Mouse (Mus musculus): ENCODE measurements around the gene Ppp2r2c.

The Ppp2r2c gene

GRCm38 (mm10) chr5:36898415-36899109 is 30.2 kb downstream of the Ppp2r2c start:
- DNase-seq, result no peak

DNA sequence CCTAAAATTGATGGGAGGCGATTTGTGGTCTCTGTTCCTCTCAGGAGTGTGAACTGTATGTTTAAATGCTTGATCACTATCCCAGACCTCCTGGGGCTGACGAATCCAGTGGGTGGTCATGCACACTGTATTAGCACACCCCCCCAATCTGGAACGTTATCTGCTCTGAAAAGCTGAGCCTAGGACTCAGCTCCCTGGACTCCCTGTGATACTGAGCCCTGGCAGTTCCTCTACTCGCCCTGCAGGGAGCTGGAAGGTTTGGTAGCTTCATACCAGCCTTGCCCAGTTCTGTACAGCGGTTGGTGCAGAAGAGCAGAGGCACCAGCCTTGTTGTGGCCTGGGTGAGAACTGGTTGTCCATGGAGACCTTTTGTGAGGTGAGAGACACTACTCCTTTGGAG is 31.1 kb downstream of the Ppp2r2c start:
- no peak for DNase-seq

DNA sequence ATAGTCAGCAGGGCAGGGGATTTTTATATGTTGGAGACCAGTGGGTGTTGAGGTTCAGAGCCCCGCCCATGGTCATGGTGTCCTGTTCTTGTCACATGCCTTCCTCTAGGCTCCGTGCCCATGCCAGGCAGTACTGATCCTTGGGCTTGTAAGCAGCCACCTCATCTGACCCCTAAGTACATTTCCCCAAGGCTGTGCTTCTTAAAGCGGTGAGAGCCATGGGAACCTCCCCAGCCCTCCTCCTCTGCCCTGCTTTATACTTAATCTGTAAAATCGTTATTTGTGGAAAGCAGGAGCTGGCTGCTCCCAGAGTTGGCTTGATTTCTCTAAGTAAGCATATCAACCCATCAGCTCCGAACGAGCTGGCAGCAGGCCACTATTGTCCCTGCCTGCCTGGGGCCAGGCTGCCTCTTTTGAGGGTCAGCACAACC is 31.9 kb downstream of the Ppp2r2c start:
- DNase-seq, result peak; percentile 8

DNA sequence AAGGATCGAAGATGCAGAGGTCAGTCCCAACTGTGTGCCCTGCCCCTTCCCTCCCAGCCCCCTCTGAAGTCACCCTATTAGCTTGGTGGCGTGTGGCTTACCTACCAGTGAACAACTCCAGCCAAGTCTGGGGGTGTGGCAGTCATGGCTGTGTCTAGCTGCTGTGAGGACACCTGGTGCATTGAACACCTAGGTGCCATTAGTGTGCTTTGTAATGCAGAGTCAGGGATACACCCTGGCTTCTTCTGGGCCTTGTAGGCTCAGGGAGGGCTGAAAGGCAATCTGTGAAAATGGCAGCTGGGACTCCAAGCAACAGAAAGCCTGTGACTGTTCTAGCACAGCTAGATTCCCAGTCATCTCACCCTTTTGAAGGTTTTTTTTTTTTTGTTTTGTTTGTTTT is 34.5 kb downstream of the Ppp2r2c start:
- DNase-seq, result no peak

GRCm38 (mm10) chr5:36904131-36904530 is 35.8 kb downstream of the Ppp2r2c start:
- DNase-seq, result no peak

DNA sequence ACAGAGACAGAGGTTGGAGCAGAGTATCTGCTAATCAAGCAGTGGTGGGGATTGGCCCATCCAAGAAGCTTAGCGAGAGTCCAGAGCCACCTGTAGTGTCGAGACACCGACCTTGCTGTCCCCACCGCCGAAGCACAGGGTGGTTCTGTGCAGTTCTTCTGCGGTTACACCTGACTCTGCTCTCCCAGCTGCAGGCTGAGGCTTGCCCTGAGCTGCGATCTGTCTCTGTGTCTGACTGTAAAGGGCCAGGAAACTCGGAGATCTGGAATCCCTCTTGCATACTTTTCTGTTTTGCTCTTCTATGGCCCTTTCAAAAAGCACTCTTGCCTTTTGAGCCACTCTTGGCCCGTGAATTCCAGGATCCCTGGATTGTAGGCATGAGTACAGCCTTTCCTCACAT is 36.4 kb downstream of the Ppp2r2c start:
- no peak for DNase-seq

- DNase-seq, result no peak
These were observed 36.9 kb downstream of the Ppp2r2c start for GRCm38 (mm10) chr5:36905216-36905615.

DNA sequence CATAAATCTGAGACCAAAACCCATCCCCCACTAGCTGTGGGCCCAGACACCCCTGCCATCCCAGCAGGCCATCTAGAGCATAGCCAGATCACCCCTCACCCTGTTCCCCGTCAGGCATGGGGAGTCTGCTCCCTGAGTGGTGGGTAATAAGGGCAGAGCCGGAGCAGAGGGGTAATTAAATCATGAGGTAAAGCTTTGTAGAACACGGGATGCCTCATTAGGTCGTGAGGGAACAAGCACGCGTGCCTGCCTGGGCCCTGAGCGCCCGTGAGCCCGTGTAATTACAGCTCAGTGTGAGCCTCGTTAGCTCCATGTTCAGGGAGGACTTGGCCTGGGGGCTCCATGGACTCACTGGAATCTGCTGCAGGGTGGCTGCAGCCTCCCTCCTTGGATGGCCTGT is 39.4 kb downstream of the Ppp2r2c start:
- no peak for DNase-seq

GRCm38 (mm10) chr5:36909545-36909944 is 41.2 kb downstream of the Ppp2r2c start:
- DNase-seq, result no peak

- no peak for DNase-seq
These were observed 42.7 kb downstream of the Ppp2r2c start for GRCm38 (mm10) chr5:36910980-36911379.

DNA sequence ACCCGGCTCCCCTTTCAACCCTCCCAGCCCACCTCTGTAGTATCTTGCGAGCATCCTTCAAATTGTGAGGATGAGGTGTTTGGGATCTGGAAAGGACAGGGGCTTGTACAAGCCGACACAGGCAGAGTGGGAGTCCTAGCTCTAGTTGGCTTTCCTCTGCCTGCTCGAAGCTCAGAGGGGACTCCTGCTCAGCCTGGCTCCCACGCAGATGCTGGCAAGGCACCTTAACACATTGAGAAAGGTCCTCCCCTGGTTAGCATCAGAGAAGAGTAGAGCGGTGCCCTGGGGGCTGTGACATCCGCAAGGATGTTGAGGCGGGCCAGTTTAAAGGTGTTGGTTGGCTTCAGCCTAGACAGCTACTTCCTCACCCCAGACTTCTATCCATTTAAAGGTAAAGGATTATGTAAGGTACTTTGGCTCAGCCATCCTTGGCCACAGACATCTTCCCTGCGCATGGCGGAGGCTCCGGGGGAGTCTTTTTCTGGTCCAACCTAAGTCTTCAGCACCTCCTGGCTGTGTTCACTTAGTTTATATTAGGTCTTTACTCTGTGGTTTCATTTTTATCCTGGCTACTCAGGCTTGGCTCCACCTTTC is 43.5 kb downstream of the Ppp2r2c start:
- DNase-seq, result no peak

DNA sequence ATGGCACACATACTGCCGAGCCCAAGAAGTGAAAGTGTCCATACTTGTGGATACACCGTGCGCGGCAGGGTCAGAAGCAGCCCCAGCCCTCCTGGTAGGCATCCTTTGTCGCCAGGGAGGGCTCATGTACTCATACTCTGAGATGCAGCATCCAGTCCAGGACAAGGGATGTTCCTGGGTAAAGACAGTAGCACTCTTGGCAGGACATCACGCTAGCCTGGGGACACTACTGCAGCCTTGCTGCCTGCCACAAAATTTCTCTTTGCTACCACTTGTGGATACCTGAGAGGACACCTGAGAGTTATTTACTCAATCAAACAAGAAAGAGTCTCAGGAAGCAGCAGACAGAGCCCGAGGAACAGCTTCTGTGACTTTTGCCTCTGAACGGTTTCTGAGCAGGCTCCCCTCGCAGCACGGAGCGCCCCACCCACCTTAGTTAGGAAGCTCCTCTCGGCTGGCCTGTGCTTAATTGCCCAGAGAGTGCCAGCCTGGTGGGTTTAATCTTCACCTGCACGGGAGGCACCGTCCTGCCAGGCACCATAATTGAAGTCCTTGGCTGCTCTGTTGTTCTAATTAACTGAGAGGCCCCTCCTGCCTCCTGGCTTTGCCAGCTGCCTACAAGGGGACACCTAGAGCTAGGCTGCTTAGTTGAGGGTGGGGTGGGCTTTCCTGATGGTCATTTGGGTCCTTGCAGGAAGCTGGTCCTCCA is 44.4 kb downstream of the Ppp2r2c start:
- DNase-seq, result no peak

GRCm38 (mm10) chr5:36915256-36915655 is 46.9 kb downstream of the Ppp2r2c start:
- no peak for DNase-seq

DNA sequence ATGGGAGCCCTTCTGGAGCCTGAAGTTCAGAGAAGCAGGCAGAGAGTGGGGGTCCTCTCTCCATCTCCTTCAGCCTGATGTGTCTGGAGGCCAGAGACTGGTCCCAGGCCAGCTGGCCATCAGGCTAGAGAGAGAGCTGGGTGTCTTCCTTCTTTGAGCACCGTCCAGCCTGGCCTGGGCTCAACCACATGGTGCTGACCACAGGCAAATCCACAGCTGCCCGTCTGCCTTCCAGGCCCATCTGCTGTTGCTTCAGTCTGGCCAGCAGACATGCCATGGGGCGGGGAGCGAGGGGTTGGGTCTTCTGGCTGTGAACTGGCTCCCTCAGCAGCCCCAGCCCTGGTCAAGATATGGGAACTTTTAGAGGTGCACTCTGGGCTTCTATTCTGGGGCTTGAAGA is 48.3 kb downstream of the Ppp2r2c start:
- no peak for DNase-seq

DNA sequence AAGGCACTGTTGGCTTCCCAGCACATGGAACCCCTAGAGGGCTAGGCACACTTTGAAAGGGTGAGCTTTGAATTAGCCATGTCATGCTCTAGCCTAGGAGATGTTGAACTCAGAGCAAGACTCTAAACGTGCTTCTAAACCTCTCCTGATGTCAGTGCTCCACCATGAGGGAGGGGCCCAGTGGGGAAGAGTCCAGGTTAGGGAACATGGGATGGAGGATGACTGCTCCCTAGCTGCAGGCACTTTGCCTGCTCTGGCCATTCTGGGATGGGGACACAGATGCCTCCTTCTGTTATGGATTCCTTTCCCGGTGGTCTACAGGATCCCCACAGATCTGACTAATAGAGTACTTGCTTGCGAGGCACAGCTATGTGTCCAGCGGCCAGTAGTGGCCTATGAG is 48.9 kb downstream of the Ppp2r2c start:
- DNase-seq, result no peak

DNA sequence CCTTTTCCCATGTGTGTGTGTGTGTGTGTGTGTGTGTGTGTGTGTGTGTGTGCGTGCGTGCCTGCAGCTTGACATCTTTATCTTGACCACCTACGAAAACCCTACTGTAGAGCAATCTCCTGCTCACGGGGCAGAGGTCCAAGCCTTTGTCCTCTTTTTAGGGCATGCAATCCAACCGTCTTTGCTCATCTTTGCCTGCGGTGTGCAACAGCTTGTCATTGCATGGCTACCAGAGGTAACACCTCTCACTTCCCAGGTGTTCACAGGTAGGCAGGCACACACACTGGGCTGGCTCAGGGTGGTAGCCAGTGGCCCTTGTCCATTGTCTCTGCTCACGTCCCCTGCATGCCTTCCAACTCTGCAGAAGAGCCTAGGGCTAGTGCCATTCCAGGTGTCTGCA is 49.7 kb downstream of the Ppp2r2c start:
- no peak for DNase-seq

DNA sequence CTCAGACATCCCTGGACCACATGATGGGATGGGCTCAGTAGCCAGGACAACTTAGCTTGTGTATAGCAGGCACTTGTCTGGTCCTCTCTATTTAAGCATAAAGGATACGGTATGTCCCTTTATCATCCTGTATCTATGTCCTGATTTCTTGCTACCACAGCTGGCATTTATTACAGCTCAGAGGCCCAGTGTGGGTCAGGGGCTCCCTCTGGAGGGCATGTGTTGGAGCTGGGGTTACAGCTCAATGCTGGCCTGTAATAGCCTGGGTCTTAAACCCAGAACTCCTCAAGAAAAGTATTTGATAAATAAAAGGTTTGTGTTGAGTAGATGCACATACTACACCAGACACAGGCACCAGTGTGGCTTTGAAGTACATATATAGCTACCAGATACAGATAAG is 51.8 kb downstream of the Ppp2r2c start:
- no peak for DNase-seq

- no peak for DNase-seq
These were observed 53.6 kb downstream of the Ppp2r2c start for GRCm38 (mm10) chr5:36921871-36922270.

DNA sequence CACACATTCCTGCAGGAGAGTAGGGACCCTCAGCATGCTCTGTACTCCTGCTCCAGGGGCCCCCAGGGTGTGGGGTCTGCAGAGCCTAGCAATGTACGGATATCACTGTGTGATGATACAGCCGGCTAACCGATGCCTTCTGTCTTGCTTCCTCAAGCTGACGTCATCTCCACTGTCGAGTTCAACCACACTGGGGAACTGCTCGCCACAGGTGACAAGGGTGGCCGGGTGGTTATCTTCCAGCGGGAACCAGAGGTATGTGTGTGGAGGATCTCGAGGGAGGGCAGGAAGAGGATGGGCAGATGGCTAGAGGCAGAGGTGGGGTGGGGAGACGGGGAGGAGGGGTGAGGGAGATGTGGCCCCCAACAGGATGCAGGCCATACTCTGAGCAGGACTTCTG is 54.5 kb downstream of the Ppp2r2c start:
- DNase-seq, result no peak

DNA sequence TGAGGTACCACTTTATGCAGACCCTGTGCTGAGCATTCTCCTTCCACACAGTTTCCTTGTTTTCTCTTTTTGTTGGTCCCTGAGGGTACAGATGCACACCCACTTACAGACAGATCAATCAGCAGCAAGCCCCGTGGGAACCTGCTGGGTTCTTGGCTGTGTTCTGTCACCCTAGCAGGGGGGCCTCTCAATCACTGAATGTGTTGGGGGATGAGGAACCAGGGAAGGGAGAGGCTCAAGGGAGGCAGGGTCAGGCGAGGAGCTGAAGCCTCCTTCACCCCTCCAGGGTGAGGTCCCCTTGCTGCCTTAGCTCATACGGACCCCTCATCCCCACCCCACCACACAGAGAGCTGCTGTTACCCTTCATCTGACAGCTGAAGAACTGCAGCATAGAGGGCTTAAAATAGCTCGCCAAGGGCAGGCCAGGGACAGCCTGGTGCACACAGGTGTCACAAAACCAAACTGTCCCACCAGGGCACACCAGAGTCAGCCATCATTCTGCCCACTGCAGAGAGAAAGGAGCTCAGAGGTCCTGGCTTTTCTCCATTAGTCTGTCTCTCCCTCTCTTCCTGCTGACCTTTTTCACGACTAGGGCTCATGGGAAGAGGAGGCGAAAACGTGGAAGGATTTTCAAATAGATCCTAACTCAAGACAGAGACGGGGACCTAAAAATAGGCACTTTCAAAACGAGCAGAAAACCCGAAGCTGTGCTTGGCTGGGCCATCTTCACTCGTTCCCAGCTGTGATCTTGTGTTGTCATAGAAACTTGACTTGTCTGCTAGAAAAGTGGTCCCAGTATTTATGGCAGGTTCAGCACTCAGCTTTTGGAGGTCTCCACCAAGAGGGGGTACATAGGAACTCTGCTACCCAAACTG is 55.8 kb downstream of the Ppp2r2c start:
- no peak for DNase-seq

DNA sequence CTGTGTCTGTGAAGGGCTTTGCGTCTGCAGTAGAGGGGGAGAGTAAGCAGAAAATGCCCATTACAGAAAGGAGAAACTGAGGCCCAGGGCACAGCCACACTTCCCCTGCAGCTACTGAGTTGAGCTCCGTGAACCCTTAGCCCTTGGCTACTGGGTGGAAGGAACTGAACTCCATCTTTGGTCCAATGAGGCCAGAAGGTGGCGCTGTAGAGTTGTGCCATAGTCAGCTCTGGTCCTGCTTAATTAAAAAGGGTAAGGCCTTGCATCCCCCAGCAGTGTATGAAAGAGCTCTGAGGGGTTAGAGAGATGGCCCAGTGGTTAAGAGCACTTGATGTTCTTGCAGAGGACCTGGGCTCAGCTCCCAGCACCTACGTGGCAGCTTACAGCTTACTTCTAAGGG is 60.4 kb downstream of the Ppp2r2c start:
- DNase-seq, result no peak

GRCm38 (mm10) chr5:36929376-36929775 is 61.1 kb downstream of the Ppp2r2c start:
- no peak for DNase-seq

DNA sequence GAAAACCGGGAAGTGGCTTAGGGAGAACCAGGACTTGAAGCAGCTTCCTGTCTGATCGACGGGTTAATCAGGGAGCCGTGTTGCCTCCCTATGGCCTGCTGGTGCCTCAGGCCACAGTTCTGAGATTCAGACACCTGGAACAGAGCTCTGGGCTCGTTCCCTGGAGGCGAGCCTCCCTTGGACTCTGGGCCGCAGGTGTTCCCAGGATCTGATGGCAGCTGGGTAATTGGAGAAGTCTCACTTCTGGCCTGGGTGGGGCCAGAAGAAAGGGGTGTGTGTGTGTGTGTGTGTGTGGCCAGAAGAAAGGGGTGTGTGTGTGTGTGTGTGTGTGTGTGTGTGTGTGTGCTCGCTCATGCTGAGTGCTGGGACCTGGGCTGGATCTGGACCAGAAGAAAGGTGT is 65.1 kb downstream of the Ppp2r2c start:
- DNase-seq, result no peak
